Mouse (Mus musculus): ENCODE results near the gene A930002H24Rik.

DNA sequence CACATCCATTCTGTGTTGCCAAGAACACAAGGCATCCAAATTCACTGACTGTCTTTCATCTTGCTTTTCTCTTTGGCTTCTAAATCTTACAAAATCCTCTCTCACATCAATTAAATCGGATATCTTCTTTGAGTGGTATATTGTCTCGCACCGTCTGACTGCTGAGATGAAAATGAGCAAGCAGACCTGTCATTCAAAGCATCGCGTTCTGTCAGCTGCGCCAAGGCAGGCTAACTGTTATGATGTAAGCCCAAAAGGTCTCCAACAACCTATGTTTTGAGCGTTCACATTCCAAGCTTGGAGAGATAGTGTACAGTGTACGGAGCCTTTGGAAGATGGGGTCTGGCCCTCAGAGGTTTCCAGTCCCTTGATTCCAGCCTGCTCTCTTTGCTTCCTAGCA lies 26.9 kb downstream of the A930002H24Rik start:
- TF ChIP-seq POLR2A (IDR thresholded peaks at IDR 0.05; ENCODE audit: extremely low read depth, insufficient read depth, low read length) (no peak), CTCF (IDR thresholded peaks at IDR 0.05; ENCODE audit: low read depth, low read length) (no peak)

Measured in liver, adult 2 months (tissue).